Mouse (Mus musculus) erythroid progenitor cell, adult 5-6 weeks (primary cell): ENCODE measurements around the gene Rgs2. TPM values are rescaled to one million over a fixed set of nuclear protein-coding genes. Genes with fewer than 3 reads are reported as not detected.

Experiments used
- ATAC-seq: replicated peaks from 2 replicates; pipeline ENCODE4 v1.8.0; 2016; ENCODE audit warnings: moderate number of reproducible peaks, mild to moderate bottlenecking, moderate TSS enrichment, inconsistent platforms; ENCODE audit not compliant: poor library complexity, low FRiP score, severe bottlenecking
- total RNA-seq, 2 experiments: library from RNA; stranded (forward) in 1 of 2; stranded (reverse) in 1 of 2; fragments of 150-400 nt in 1 of 2; fragments of 186-747, 209-891 nt in 1 of 2; gene quantifications; 2 replicates each; pipeline versions ENCODE4 v1.2.3 to v1.2.4; 2015 to 2017; ENCODE audit warnings: low replicate concordance in 2 of 2

The Rgs2 gene
- total RNA-seq, 2 experiments from 2014 or later: 21.3 to 80.5 TPM

GRCm38 (mm10) chr1:143988756-143989155 is 15.2 kb downstream of the Rgs2 start:
- no peak for ATAC-seq

GRCm38 (mm10) chr1:143984988-143985625 is 18.9 kb downstream of the Rgs2 start:
- no peak for ATAC-seq

GRCm38 (mm10) chr1:143982765-143983312 is 21.1 kb downstream of the Rgs2 start:
- ATAC-seq: no peak

GRCm38 (mm10) chr1:143982085-143982764 is 21.7 kb downstream of the Rgs2 start:
- ATAC-seq: no peak

- ATAC-seq: no peak
Observed at GRCm38 (mm10) chr1:143980811-143981210, 23.1 kb downstream of the Rgs2 start.

- ATAC-seq: no peak
Observed at GRCm38 (mm10) chr1:143974637-143975036, 29.3 kb downstream of the Rgs2 start.

- no peak for ATAC-seq
Observed at GRCm38 (mm10) chr1:143962301-143962700, 41.7 kb downstream of the Rgs2 start.

- ATAC-seq: no peak
Observed at GRCm38 (mm10) chr1:143960340-143960739, 43.6 kb downstream of the Rgs2 start.

- no peak for ATAC-seq
Observed at GRCm38 (mm10) chr1:143956090-143956489, 47.9 kb downstream of the Rgs2 start.

GRCm38 (mm10) chr1:143952841-143953240 is 51.1 kb downstream of the Rgs2 start:
- no peak for ATAC-seq

Other genes starting within 250 kb of the Rgs2 start
- 0.72 TPM in 1 of 2 replicates, not detected in the other for gene Trove2, start 227.1 kb downstream of the Rgs2 start, total RNA-seq (2015; ENCODE audit: low replicate concordance)
- 0.51 TPM in 1 of 2 replicates, not detected in the other for gene Trove2, start 227.1 kb downstream of the Rgs2 start, total RNA-seq (2017; ENCODE audit: low replicate concordance)
- 50.5 and 64.1 TPM in 2 replicates for gene Uchl5, start 226.9 kb downstream of the Rgs2 start, total RNA-seq (2015; ENCODE audit: low replicate concordance)
- gene Uchl5, start 226.9 kb downstream of the Rgs2 start, total RNA-seq (2017; ENCODE audit: low replicate concordance): 42.4 and 126 TPM in 2 replicates
- not detected in 2 replicates for gene Rgs13, start 173.2 kb upstream of the Rgs2 start, total RNA-seq (2015; ENCODE audit: low replicate concordance)
- not detected in 2 replicates for gene Rgs13, start 173.2 kb upstream of the Rgs2 start, total RNA-seq (2017; ENCODE audit: low replicate concordance)
- 3.6 and 12.2 TPM in 2 replicates for gene Rgs1, start 245.1 kb upstream of the Rgs2 start, total RNA-seq (2015; ENCODE audit: low replicate concordance)
- 5.8 and 7.2 TPM in 2 replicates for gene Rgs1, start 245.1 kb upstream of the Rgs2 start, total RNA-seq (2017; ENCODE audit: low replicate concordance)